Mouse (Mus musculus) liver, adult 2 months (tissue): ENCODE data around the gene Mmd. TPM values are rescaled to one million over a fixed set of nuclear protein-coding genes. Genes with fewer than 3 reads are reported as not detected.

Experiments
- DNase-seq: peaks from one replicate; pipeline ENCODE4 v3.0.0-alpha.2; 2011; ENCODE audit warnings: low read depth, low spot score; ENCODE audit errors: extremely low read depth
- H3K27ac ChIP-seq: fragments of 200-500 bp; replicated peaks from 2 replicates; pipeline ENCODE4 v1.5.1; 2012; ENCODE audit warnings: low read depth, mild to moderate bottlenecking, control low read depth, inconsistent platforms, low read length; ENCODE audit not compliant: insufficient read depth
- H3K27me3 ChIP-seq: fragments of 200-500 bp; 2 replicates; pipeline ENCODE4 v1.6.1; 2012; ENCODE audit warnings: mild to moderate bottlenecking, moderate library complexity, low read length, inconsistent platforms; ENCODE audit not compliant: control insufficient read depth, insufficient read depth
- H3K36me3 ChIP-seq: fragments of 200-500 bp; 2 replicates; pipeline ENCODE4 v1.6.1; 2012; ENCODE audit warnings: low read length, inconsistent platforms; ENCODE audit not compliant: control insufficient read depth, insufficient read depth
- H3K4me1 ChIP-seq: fragments of 200-500 bp; 2 replicates; pipeline ENCODE4 v1.6.1; 2011; ENCODE audit warnings: low read length; ENCODE audit not compliant: control insufficient read depth, insufficient read depth
- H3K4me3 ChIP-seq: fragments of 200-500 bp; 2 replicates; pipeline ENCODE4 v1.5.1; 2011; ENCODE audit warnings: low read depth, mild to moderate bottlenecking, control low read depth, low read length, moderate library complexity; ENCODE audit not compliant: insufficient read depth
- H3K79me2 ChIP-seq: fragments of 200-500 bp; 2 replicates; pipeline ENCODE4 v1.6.1; 2012; ENCODE audit warnings: inconsistent platforms, mild to moderate bottlenecking, low read length, moderate library complexity; ENCODE audit not compliant: control insufficient read depth, insufficient read depth
- H3K9ac ChIP-seq: fragments of 200-500 bp; 2 replicates; pipeline ENCODE4 v1.6.1; 2012; ENCODE audit warnings: low read depth, mild to moderate bottlenecking, control low read depth, inconsistent platforms, low read length
- CTCF ChIP-seq: fragments of 200-500 bp; IDR thresholded peaks from 2 replicates; pipeline ENCODE4 v1.5.1; 2011; ENCODE audit warnings: low read depth, low read length, control low read depth
- POLR2A ChIP-seq: fragments of 200-500 bp; IDR thresholded peaks from 2 replicates; pipeline ENCODE4 v1.6.1; 2011; ENCODE audit warnings: low read length, control low read depth; ENCODE audit not compliant: insufficient read depth; ENCODE audit errors: extremely low read depth
- WGBS: fragments of 180-500 bp; shearing (Covaris S2); methylation state at CpG from one replicate; pipeline ENCODE4 v1.1.7; 2018; 5-methylcytosine and 5-hydroxymethylcytosine counted together
- polyA plus RNA-seq: library from polyadenylated mRNA; depleted of rRNA; stranded (reverse); fragments of >200 nt; gene quantifications from 2 replicates; pipeline ENCODE4 v1.2.3, GENCODE M21; 2012
- total RNA-seq: library from RNA; depleted of rRNA; stranded (reverse); fragments of >200 nt; gene quantifications from 2 replicates; pipeline ENCODE4 v1.2.3, GENCODE M21; 2014

The Mmd gene
- total and polyA plus RNA-seq, 2 experiments: 60.3 to 124 TPM

DNA sequence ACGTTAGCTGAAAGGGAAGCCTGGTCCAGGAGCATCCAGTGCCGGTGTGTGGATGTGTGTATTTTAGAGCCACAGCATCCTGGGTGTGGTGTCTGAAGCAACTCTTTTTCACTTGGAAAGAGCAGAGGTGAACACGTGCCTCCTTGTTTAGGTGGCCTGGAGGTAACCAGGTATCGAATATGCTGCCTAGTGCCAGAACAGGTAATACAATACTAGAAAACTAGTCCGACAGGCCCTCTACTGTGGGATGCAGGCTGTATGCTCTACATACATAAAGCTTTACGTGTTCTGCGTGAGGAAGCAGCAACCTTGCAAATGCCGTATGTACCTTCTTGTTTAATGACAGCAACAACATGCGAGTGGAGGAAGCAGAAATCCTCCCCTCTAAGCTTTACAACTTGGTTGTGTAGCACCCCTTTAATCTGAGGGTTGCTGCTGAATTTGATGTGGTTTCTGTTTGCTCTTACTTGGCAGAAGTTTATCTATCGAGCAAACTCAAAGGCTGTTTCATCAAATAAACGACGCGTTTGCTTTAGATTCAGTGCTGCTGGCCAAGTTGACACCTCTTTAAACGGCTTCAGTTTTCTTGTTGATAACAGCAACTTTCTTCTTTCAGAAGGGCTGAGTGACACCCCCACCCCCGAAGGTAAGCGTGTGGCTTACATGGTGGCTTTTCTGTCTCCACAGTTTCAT is 7.7 kb downstream of the Mmd start:
- DNase-seq: peak; percentile 82
- Histone ChIP-seq H3K9ac (peak overlapping the region; percentile 62), H3K4me1 (peaks cover 29% of the 10 kb centered on the region), H3K27ac (peak overlapping the region; percentile 68), H3K27me3 (no peaks in the 10 kb centered on the region), H3K4me3 (peak overlapping the region; percentile 2; the same call in 1 of the 2 replicates), H3K36me3 (peaks cover 28% of the 10 kb centered on the region), H3K79me2 (peaks cover 16% of the 10 kb centered on the region; the same call in 1 of the 2 replicates)
- TF ChIP-seq POLR2A: no peak
- no peak for TF ChIP-seq CTCF
- WGBS: 24% methylated on average over 16 of the region's 16 CpGs

DNA sequence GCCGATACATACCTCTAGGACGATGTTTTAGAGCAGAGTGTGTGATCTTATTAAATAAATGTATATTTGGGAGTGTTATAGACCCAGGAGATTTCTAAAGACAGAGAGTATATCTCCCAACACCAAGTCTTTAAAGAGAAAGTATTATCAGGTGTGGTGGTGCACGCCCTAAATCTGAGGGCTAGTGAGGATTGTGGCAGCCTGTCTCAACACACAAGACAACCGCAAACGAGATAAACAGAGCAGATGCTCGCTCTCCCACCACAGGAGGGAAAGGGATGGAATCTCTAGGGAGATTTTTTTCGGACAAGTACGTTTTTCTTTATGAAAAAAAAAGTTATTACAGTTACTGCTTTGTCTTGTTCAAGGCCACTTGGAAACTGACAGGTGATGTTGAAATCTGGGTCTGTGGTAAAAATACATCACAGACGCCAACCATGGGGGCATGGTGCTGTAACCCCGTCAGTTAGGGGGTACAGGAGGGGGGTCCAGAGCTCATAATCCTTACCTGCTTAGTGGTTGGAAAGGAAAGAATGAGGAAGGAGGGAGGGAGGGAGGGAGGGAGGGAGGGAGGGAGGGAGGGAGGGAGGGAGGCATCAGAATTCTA is 9.2 kb downstream of the Mmd start:
- H3K79me2 ChIP-seq: peaks cover 8% of the 10 kb centered on the region; the same call in 1 of the 2 replicates
- peak overlapping the region; percentile 68 for H3K27ac ChIP-seq
- peaks cover 22% of the 10 kb centered on the region for H3K4me1 ChIP-seq
- DNase-seq: peak; percentile 66
- H3K27me3 ChIP-seq: no peaks in the 10 kb centered on the region
- WGBS: 30% methylated on average over 10 of the region's 10 CpGs
- H3K9ac ChIP-seq: peak overlapping the region; percentile 66
- peak overlapping the region; percentile 33; the same call in 1 of the 2 replicates for H3K4me3 ChIP-seq
- no peak for TF ChIP-seq CTCF
- no peak for TF ChIP-seq POLR2A
- peaks cover 40% of the 10 kb centered on the region for H3K36me3 ChIP-seq

DNA sequence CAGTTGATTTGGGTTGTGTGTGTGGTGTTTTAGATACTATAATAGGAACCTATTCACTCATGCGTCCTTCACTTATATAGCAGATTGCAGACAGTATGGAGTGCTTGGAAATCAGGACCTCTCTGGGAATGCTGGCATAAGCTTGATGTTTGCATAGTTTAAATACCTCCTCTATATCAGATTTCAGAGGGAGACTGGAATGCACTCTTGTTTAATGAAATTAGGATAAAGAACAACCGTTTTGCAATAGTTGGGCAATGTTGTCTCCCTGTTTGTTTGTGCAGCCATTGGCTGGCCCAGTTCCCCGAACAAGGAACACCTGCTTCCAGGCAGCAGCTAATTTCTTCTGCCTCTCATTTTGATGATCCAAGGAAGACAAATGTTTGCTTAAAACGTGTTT is 9.8 kb downstream of the Mmd start:
- H3K27me3 ChIP-seq: no peaks in the 10 kb centered on the region
- H3K9ac ChIP-seq: no peak overlapping the region
- peak; percentile 99 for DNase-seq
- peak overlapping the region; percentile 49; the same call in 1 of the 2 replicates for H3K27ac ChIP-seq
- H3K4me3 ChIP-seq: peak overlapping the region; percentile 31; the same call in 1 of the 2 replicates
- peaks cover 22% of the 10 kb centered on the region for H3K4me1 ChIP-seq
- WGBS: 18% methylated on average over 4 of the region's 4 CpGs
- H3K79me2 ChIP-seq: peaks cover 4% of the 10 kb centered on the region; the same call in 1 of the 2 replicates
- H3K36me3 ChIP-seq: peaks cover 46% of the 10 kb centered on the region
- no peak for TF ChIP-seq CTCF
- no peak for TF ChIP-seq POLR2A

DNA sequence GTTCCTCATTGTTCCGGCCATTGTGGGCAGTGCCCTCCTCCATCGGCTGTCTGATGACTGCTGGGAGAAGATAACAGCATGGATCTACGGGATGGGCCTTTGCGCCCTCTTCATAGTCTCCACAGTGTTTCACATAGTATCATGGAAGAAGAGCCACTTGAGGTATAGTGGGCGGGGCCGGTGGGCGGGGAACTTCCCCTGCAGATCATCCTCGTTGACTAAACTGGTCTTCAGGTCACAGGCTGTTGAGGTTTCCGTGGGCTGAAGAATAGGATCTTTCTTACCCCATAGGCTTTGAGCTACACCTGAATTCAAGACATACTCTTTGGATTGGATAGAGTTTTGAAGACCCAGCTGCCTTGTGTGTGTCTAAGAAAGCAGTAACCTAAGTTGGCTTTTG is 10.6 kb downstream of the Mmd start:
- H3K36me3 ChIP-seq: peaks cover 49% of the 10 kb centered on the region
- peaks cover 3% of the 10 kb centered on the region; the same call in 1 of the 2 replicates for H3K79me2 ChIP-seq
- WGBS: 51% methylated on average over 9 of the region's 9 CpGs
- TF ChIP-seq CTCF (no peak), POLR2A (no peak)
- H3K27ac ChIP-seq: peak overlapping the region; percentile 86
- no peak for DNase-seq
- no peaks in the 10 kb centered on the region for H3K27me3 ChIP-seq
- H3K9ac ChIP-seq: no peak overlapping the region
- H3K4me1 ChIP-seq: peaks cover 22% of the 10 kb centered on the region
- no peak overlapping the region for H3K4me3 ChIP-seq

DNA sequence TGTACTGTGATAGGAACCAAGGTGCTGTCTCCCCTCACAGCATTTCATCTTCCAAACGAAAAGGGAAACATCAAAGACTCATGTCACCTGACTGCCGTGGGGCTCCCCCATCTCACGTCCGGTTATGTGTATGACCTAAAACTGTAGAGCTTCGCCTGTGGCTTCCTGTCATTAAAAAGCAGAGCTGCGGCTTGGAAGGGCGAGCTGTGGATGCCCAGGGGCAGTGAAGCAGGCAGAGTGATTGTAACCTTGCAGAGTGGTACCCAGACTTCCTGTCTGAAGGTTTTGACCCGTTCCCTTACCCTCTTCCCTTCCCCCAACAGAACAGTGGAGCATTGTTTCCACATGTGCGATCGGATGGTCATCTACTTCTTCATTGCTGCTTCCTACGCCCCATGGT is 14.9 kb downstream of the Mmd start:
- DNase-seq: no peak
- no peak overlapping the region for H3K27ac ChIP-seq
- no peaks in the 10 kb centered on the region for H3K27me3 ChIP-seq
- no peak overlapping the region for H3K9ac ChIP-seq
- WGBS: 85% methylated on average over 11 of the region's 11 CpGs
- H3K4me1 ChIP-seq: peaks cover 12% of the 10 kb centered on the region
- H3K4me3 ChIP-seq: no peak overlapping the region
- H3K79me2 ChIP-seq: peaks cover 3% of the 10 kb centered on the region; the same call in 1 of the 2 replicates
- TF ChIP-seq CTCF (no peak), POLR2A (no peak)
- peaks cover 72% of the 10 kb centered on the region for H3K36me3 ChIP-seq

DNA sequence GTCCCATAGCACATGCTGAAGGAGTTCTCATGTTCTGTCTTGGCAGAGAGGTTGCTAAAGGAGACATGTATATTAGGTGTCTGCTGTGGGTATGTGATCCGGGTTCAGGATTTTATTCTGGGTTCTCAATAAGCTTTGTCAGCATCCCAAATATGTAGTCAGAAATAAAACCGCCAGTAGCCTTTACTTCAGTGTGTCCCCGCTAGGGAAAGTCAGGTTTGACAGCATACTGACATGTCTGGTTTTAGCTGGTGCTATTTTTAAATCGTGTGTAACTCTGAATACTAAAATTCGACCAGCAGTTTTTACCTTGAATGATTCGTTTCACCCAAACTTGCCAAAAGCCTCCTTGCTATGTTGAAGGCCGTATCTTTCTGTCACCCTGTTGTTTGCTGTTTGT is 16.3 kb downstream of the Mmd start:
- peaks cover 3% of the 10 kb centered on the region; the same call in 1 of the 2 replicates for H3K79me2 ChIP-seq
- no peak overlapping the region for H3K4me3 ChIP-seq
- no peak overlapping the region for H3K27ac ChIP-seq
- no peaks in the 10 kb centered on the region for H3K27me3 ChIP-seq
- no peak overlapping the region for H3K9ac ChIP-seq
- H3K36me3 ChIP-seq: peaks cover 64% of the 10 kb centered on the region
- TF ChIP-seq CTCF (no peak), POLR2A (no peak)
- H3K4me1 ChIP-seq: peaks cover 9% of the 10 kb centered on the region
- no peak for DNase-seq
- 93% methylated on average over 7 of the region's 7 CpGs for WGBS
